Mouse (Mus musculus) liver, adult 2 months (tissue): Measurements from ENCODE around the gene Tm9sf3.

Experiments used
- CTCF ChIP-seq: fragments of 200-500 bp; IDR thresholded peaks from 2 replicates; pipeline ENCODE4 v1.5.1; 2011; ENCODE audit warnings: low read depth, low read length, control low read depth
- POLR2A ChIP-seq: fragments of 200-500 bp; IDR thresholded peaks from 2 replicates; pipeline ENCODE4 v1.6.1; 2011; ENCODE audit warnings: low read length, control low read depth; ENCODE audit not compliant: insufficient read depth; ENCODE audit errors: extremely low read depth

GRCm38 (mm10) chr19:41193379-41193778 lies 70.4 kb downstream of the Tm9sf3 start:
- TF ChIP-seq POLR2A (no peak), CTCF (no peak)
